Mouse (Mus musculus) lung, adult 2 months (tissue): Measurements from ENCODE around the gene Rbm33. TPM values are rescaled to one million over a fixed set of nuclear protein-coding genes. Genes with fewer than 3 reads are reported as not detected.

ENCODE experiments used
- DNase-seq: peaks from one replicate; pipeline ENCODE4 v3.0.0; 2022
- H3K4me1 ChIP-seq: fragments of 200-500 bp; 2 replicates; pipeline ENCODE4 v1.6.1; 2011; ENCODE audit warnings: low read length; ENCODE audit not compliant: control insufficient read depth, insufficient read depth
- H3K4me3 ChIP-seq: fragments of 200-500 bp; replicated peaks from 2 replicates; pipeline ENCODE3; 2011; ENCODE audit warnings: low read depth, mild to moderate bottlenecking, control low read depth, low read length; ENCODE audit errors: extremely low read depth
- CTCF ChIP-seq: fragments of 200-500 bp; IDR thresholded peaks from 2 replicates; pipeline ENCODE4 v1.5.1; 2011; ENCODE audit warnings: mild to moderate bottlenecking, low read length, control low read depth; ENCODE audit not compliant: insufficient read depth
- POLR2A ChIP-seq: fragments of 200-500 bp; IDR thresholded peaks from 2 replicates; pipeline ENCODE4 v1.6.1; 2011; ENCODE audit warnings: low read depth, mild to moderate bottlenecking, control low read depth, low read length, borderline replicate concordance; ENCODE audit errors: extremely low read depth
- WGBS: fragments of 180-500 bp; shearing (Covaris S2); methylation state at CpG from one replicate; pipeline ENCODE4 v1.1.7; 2018; 5-methylcytosine and 5-hydroxymethylcytosine counted together
- polyA plus RNA-seq: library from polyadenylated mRNA; depleted of rRNA; stranded (reverse); fragments of >200 nt; gene quantifications from 2 replicates; pipeline ENCODE4 v1.2.3, GENCODE M21; 2012

Rbm33 gene
- polyA plus RNA-seq, 1 experiment = 31.2 TPM

DNA sequence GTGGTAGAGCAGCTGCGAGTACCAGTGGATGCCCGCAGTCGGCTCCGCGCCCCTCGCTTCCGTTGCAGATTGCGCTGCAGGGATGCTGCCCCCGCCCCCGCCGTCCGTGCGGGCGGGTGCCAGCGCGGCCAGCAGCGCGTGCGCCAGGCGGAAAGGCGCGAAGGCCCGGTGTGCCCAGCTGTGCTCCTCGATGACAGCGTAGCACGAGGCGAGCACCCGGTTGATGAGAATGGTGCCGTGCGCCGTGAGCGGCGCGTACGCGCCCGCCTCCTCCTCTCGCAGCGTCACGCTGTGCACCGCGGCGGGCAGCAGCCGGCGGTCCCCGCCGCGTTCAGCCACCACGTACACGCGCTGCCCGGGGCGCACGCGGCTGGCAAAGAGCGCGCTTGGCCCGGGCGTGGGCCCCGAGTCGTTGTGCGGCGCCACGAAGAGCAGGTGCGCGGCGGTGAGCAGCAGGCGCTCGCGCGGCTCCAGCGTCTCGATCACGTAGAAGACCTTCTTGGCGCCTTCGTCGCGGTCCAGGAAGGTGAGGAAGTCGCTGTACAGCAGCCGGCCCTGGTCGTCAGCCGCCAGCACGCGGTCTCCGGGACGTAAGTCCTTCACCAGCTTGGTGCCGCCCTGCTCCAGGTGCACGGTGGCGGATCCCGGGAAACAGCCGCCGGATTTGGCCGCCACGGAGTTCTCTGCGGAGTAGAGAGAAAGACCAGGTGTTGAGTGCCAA lies 141.2 kb downstream of the Rbm33 start:
- 1% methylated on average over 95 of the region's 95 CpGs for WGBS
- peak; percentile 62 for DNase-seq
- no peak for TF ChIP-seq CTCF
- no peak for TF ChIP-seq POLR2A
- Histone ChIP-seq H3K4me1 (0 out of 2 replicates have a peak, but pooled peaks cover 2% of the 10 kb centered on the region), H3K4me3 (peak overlapping the region; percentile 8)

GRCm38 (mm10) chr5:28458821-28459240 lies 141.9 kb downstream of the Rbm33 start:
- no peak for TF ChIP-seq CTCF
- TF ChIP-seq POLR2A = peak; percentile 3; the same call in 1 of the 2 replicates
- H3K4me1 ChIP-seq = peaks cover 2% of the 10 kb centered on the region; the same call in 1 of the 2 replicates
- DNase-seq = peak; percentile 75
- H3K4me3 ChIP-seq = peak overlapping the region; percentile 8
- WGBS = under 1% methylated on average over 27 of the region's 27 CpGs

DNA sequence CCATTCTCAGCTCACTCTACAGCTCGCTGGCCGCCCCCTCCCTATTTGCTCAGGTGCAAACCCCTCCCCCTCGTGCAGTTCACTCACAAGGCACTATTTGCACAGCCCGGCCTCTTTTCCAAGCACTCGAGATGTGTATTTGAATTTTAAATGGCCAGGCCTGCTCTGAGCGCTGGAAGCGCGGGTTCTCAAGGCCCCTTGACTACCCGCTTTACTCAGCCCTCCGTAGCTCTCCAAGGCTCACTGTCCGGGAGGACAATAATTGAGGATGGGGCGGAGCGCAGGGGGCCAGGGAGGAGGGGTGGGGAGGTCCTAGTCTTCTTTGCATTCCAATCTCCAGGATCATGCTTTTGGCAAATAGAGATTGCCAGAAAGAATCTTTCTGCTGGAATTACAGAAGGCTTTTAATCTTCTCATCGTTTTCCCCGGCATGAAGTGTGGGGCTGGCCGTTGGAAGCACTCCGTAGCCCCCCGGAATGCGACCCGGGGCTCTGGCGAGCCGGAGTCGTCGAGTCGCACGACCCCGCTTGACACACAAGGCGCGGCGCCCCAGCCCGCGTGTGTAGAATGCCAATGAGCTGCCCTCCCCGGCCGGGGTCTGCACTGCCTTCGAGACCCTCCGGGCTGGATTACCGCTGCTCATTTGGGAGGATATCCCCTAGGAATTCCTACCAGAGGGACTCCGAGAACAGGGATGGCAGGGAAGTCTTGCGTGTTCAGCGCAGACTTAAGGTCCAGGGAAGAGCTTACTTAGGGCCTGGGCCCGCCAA lies 142.7 kb downstream of the Rbm33 start:
- WGBS = 5% methylated on average over 41 of the region's 41 CpGs
- TF ChIP-seq POLR2A = no peak
- no peak for TF ChIP-seq CTCF
- Histone ChIP-seq H3K4me1 (peaks cover 2% of the 10 kb centered on the region; the same call in 1 of the 2 replicates), H3K4me3 (no peak overlapping the region)
- DNase-seq = peak; percentile 71

- 3% methylated on average over 17 of the region's 17 CpGs for WGBS
- no peak overlapping the region for H3K4me3 ChIP-seq
- DNase-seq = peak; percentile 28
- TF ChIP-seq POLR2A (no peak), CTCF (no peak)
- peaks cover 2% of the 10 kb centered on the region; the same call in 1 of the 2 replicates for H3K4me1 ChIP-seq
These were observed 143.8 kb downstream of the Rbm33 start for GRCm38 (mm10) chr5:28460556-28461350.

- H3K4me3 ChIP-seq = no peak overlapping the region
- no peak for TF ChIP-seq POLR2A
- no peak for TF ChIP-seq CTCF
- peaks cover 2% of the 10 kb centered on the region; the same call in 1 of the 2 replicates for H3K4me1 ChIP-seq
- WGBS = 14% methylated on average over 11 of the region's 11 CpGs
- DNase-seq = no peak
These were observed 144.5 kb downstream of the Rbm33 start for GRCm38 (mm10) chr5:28461376-28461775.

GRCm38 (mm10) chr5:28462741-28463590 lies 146.0 kb downstream of the Rbm33 start:
- WGBS = 8% methylated on average over 33 of the region's 33 CpGs
- H3K4me3 ChIP-seq = no peak overlapping the region
- peaks cover 2% of the 10 kb centered on the region; the same call in 1 of the 2 replicates for H3K4me1 ChIP-seq
- TF ChIP-seq POLR2A (no peak; the same call in 1 of the 2 replicates), CTCF (no peak)
- DNase-seq = peak; percentile 44

- WGBS = 6% methylated on average over 10 of the region's 10 CpGs
- DNase-seq = peak; percentile 39
- Histone ChIP-seq H3K4me3 (peak overlapping the region; percentile 31), H3K4me1 (peaks cover 2% of the 10 kb centered on the region; the same call in 1 of the 2 replicates)
- TF ChIP-seq CTCF = no peak
- TF ChIP-seq POLR2A = no peak
These were observed 146.7 kb downstream of the Rbm33 start for GRCm38 (mm10) chr5:28463656-28464055.

- H3K4me3 ChIP-seq = peak overlapping the region; percentile 70
- TF ChIP-seq POLR2A (no peak), CTCF (no peak)
- DNase-seq = peak; percentile 57
- H3K4me1 ChIP-seq = peaks cover 2% of the 10 kb centered on the region; the same call in 1 of the 2 replicates
- under 1% methylated on average over 76 of the region's 76 CpGs for WGBS
These were observed 147.6 kb downstream of the Rbm33 start for GRCm38 (mm10) chr5:28464361-28465098.
